Mouse (Mus musculus): ENCODE results near the gene Krtdap.
"Not testable (repeated sequence)": the region's sequence is repeated elsewhere in the genome, so short reads cannot be mapped to it uniquely, and the experiment has no call there.

Gene Krtdap

DNA sequence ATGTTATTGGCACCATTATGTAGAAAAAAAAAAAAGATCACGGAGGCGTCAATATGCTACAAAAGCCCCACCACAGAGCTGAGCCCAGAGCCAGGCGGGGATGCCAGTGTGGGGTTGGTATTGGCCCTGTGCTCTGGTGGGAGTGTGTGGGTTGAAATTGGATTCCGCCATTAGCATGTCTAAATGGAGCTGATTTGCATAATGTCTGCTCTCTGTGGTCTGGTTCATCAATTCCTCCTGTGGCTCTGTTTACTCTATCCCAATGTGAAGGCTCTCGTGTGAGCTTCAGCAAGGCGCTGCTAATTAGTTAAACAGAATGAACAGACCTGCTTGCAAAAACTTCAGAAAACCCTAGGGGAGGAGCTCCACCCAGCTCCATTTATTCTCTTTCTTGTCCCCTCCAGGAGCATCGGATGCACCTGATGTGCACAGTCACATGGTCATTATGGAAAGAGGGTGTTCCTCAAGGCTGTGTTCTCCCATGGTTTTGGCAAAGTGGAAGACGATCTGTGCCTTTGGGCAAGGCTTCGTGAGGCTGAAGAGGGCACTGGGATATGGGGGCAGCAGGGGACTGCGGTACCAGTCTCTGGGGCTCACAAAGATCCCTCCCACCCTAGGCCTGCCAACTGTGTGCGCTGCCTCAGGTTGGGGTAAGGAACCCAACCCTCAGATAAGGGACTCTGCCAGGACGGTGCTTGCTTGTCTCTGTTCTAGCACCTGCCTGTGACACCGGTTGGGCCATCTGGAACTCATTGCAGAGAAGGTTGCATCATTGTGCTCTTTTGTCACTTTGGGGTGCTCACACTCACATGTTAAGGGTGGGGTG, 1.8 kb upstream of the Krtdap start:
- no peak for DNase-seq (ENCODE audit: low spot score)

DNA sequence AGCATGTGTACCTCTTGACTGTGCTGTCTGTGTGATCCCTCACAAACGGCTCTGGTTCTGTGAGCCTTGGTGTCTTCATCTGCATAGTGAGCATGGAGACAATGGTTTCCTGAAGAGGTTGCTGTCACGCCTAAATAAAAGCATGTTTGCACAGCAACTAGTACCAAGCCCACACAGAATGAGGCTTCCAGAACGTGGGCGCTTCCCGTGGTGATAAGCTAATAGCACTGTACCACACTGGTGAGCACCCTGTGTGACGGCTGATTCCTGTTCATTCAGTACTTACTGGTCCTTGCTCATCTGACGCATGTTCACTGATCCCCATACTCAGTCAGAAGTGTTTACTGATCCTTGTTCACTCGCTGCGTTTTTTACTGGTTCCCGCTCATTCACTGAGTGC, 2.4 kb downstream of the Krtdap start:
- DNase-seq (ENCODE audit: low spot score) = no peak

DNA sequence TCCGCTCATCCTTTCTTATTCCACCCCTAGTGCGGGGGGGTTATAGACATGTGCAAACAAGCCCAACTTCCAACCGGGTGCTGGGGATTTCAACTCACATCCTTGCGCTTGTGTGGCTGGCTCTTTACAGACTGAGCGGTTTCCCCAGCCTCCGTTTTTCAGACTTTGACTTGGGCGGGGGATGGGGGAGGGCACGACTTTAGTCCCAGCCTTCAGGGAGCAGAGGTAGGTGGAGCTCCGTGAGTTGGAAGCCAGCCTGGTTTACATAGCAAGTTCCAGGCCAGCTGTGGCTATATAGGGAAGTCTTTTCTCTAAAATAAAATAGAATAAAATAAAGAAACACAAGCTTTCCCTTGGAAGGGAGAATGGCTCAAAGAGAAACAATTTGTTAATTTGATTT, 4.2 kb downstream of the Krtdap start:
- peak; percentile 49 for DNase-seq (ENCODE audit: low spot score)

DNA sequence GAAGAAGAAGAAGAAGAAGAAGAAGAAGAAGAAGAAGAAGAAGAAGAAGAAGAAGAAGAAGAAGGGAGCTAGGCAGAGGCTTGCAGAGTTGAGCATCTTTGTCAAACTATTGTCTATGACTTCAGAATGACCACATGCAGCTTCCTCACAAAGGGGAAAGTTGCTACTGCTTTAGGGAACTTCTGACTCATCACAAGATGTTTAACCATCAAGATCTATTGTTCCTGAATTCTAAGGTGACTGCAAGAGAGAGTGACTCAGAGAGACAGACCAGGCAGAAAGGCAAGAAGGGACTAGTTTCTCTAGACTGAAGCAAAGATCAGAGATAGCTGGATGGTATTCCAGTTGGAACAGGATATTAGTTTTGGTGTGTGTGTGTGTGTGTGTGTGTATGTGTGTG, 7.2 kb downstream of the Krtdap start:
- DNase-seq (ENCODE audit: low spot score) = no peak

DNA sequence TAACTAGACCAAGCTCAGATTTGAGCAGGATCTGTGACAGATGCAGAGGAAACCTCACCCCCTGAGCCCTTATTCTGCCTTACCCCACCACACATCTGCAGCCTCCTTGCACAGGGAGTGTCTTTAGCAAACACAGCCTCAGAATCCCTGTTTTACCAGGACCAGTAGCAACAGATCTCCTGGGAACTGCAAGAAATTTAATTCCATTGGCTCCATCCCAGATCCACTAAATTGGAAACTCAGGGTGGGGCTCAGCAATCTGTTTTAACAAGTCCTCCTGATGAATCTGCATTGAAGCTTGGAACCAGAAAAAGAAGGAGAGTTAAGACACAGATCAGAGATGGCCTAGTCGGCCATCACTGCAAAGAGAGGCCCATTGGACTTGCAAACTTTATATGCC, 9.1 kb downstream of the Krtdap start:
- no peak for DNase-seq (ENCODE audit: low spot score)

DNA sequence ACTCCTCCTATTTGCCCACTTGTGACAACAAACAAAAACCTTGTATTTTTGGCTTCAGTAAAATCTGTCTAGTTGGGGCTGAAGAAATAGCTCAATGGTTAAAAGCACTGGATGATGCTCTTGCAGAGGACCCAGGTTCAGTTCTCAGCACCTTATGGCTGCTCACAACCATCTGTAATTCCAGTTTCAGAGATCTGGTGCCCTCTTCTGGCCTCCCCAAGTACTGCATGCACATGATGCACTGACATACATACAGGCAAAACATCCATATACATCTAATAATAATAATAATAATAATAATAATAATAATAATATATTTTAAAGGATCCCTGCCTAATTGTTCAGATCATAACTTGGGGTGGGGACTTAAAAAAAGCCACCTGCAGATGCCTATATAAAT, 13.0 kb downstream of the Krtdap start:
- no peak for DNase-seq (ENCODE audit: low spot score)

DNA sequence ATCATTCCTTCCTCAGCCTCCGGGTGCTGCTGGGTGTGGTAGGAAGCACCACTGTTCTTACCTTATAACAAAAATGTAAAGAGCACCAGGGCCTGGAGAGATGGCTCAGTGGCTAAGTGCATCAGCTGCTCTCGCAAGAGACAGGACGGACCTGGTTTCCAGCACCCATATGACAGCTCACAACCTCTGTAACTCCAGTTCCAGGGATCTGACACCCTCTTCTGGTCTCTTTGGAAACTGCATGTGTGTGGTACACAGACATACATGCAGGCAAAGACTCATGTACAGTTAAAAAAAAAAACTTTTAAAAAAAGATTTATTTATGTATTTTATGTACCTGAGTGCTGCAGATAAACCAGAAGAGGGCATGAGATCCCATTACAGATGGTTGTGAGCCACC, 15.6 kb downstream of the Krtdap start:
- no peak for DNase-seq (ENCODE audit: low spot score)

DNA sequence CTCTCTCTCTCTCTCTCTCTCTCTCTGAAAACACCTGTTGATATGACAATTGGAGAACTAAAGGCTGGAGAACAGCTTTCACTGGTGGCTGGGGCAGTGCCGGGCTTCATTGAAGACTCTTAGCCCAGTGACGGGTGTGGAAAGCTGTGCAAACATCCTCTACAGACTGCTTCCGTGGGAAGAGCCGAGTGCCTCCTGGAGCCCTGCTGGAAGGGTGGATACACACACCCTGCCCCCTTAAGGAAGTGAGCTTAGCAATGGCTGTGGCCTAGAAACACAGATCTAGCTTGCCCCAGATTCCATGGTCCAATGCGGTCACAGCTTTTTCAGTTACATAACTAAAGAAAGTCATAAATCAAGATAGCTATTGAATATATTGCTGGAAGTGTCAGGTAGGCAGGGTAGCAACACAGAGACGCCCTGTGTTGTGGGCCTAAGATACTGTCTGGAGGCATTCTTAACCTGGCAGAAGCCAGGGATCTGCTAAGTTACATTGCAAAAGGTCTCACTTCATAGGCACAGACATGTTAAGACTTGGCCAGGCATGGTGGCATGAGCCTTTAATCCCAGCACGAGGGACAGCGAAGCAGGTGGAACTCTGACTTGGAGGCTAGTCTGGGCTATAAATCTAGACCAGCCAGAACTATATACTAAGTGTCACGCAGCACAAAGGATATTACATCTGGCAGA, 16.5 kb downstream of the Krtdap start:
- DNase-seq (ENCODE audit: low spot score) = no peak

DNA sequence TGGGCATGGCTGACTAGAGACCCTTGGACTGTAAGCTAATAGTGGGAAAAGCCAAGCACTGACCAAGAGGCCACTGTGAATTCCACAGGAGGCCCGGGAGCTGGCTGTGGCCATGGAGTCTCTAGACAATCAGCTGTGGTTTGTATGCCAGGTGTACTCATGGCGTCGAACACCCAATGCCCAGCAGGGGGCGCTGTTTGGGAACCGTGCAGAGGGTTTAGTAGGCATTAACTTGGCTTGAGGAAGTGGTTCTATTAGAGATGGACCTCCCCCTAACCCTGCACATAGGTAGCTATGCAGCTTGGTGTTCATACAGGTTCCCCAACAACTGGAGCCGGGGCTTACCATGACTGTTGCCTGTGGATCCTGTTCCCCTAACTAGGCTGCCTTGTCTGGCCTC, 18.2 kb downstream of the Krtdap start:
- DNase-seq (ENCODE audit: low spot score) = no peak

DNA sequence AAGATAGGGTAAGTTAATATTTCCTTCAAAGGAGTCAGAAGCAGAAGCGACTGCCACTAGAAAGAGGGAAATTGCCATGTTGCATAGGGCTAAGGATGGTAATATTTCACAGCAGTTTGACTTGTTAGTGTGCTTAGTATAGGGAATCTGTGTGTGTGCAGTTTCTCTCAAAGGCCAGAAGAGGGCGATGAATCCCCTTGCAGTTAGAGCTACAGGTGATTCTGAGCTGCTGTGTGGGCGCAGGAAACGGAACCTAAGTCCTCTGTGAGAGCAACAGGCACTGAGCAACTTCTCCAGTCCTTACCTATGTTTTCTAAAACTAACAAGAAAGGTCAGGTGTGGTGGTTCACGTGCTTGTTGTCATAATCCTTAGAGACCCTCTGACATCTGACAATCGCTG, 22.6 kb downstream of the Krtdap start:
- DNase-seq (ENCODE audit: low spot score) = no peak

DNA sequence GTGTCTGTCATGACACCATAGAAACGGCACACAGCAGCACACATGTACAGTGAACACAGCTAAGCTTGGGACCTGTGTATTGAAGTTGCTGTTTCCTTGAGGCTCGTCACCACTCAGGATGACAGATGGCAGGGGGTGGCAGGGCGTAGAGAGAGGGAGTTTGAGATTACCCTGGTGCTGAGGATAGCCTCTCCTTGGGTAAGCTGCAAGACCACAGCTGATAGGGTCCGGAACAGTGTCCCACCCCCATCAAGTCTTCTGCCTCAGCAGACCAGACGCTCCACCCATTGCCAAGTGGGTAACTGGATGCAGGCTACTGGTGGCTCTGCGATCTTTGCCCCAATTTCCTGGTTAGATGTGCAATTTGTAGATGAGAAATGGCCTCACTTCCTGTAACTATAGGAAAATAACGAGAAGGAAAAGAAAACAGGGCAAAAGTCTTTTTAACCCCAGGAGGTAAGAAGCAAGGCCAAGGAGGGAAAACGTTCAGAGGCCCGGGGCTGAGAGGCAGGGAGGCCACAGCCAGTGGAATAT, 24.1 kb downstream of the Krtdap start:
- DNase-seq (ENCODE audit: low spot score) = no peak

DNA sequence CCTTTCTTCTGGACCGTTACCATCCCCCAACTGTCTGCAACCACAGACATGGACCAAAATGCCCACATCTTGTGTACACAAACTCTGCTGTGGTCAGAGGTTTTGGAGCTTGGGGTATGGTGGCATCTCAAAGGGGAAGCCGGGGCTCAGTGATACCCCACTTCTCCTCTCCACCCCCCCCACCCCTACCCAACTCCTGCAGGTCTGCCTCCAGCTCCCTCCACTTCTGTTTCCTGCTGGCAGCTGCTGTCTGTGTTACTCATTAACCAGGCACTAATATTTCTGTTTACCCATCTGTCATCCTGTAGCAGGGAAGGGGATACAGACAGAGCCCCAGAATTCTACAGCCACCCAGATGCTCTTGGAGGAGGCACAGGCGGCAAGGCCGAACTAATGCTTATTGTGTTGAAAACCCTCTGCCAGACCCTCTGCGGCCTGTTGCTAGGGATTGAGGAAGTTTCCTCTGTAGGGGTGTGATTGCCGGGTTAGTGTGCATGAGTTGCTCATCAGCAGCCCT, 24.7 kb downstream of the Krtdap start:
- peak; percentile 64 for DNase-seq (ENCODE audit: low spot score)

DNA sequence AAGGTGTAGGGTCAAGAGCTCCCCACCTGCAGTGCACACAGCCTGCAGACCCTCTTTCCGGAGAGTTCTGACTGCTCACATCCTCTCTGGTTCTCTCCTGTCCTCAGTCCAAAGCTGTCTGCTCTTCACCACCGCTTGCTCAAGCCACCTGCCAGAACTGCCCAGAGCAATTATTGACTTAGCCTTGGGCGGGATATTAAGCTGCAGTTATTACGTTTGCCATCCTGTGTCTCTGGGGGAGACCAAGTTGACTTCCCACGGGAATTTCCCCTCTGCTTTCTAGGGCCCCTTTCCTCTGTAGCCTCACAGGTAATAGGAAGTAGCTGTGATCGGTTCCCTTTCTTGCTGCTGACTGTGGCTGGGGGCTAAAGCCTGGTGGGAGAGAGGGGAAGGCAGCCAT, 32.4 kb downstream of the Krtdap start:
- DNase-seq (ENCODE audit: low spot score) = no peak

DNA sequence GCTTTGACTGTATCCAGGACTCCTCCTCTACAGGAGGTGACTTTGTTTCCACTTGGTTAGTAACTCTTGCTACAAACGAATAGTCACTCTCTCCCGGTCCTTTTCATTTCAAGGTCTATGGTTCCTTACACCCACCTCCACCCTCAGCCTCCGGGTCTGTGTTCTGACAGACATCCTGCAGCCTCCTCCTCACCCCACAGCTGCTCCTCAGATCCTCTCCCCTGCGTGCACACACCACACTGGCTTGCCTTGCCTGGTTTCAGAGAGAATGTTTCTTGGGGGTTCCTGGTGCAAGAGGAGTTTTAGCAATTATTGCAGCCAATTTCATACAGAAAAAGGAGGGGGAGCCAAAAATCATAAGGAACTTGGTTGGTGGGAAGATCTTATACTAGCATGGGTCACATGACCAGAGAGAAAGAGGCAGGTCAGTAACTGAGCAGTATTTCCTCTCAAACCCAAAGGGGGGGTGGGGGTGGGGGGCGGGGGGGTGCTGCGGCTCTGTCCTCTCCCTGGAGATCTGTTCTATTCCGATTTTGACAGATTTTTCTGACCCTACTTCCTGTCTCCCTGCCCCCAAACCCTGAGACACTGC, 33.3 kb downstream of the Krtdap start:
- no peak for DNase-seq (ENCODE audit: low spot score)

DNA sequence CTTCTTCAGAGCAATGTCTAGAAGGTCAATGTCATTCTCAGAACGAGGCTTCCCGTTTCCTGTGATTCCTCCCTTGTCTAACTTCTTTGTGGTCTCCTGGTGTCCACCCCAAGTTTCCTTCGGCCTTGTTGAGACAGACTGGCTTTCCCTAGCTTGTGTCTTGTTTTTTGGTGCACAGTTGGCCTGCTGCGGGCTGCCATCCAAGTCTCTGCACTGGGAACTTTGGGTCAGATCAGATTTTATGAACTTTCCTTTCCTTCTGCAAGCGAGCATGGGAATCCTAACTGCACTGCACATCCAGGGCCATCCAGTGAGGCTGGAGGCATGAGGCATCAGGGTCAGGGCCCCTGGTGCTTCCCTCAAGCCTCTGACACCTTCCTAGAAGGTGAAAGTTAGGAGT, 33.8 kb downstream of the Krtdap start:
- no peak for DNase-seq (ENCODE audit: low spot score)

DNA sequence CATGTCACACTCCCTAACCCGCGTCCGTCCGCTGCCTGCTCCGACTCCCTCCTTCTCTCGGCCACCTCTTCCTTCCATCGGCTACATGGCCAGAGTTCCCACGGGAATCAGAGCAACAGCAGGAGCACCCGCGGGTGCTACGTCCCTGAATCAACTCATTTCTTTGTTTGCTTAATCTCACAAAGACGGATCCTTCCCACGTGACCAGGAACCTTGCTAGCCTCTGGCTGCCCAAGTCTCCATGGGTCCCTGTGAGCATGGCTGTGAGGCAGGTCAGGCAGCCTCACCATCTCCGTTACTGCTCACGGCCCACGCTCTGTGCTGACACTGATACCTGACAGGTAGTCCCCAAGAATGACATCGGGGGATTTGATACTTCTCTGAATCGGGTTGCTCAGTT, 36.0 kb downstream of the Krtdap start, which contains the start of gene Ffar2:
Gene Ffar2, minus strand, starts transcription at position 101 of the 400 bp plus-strand sequence.
- DNase-seq (ENCODE audit: low spot score) = no peak

DNA sequence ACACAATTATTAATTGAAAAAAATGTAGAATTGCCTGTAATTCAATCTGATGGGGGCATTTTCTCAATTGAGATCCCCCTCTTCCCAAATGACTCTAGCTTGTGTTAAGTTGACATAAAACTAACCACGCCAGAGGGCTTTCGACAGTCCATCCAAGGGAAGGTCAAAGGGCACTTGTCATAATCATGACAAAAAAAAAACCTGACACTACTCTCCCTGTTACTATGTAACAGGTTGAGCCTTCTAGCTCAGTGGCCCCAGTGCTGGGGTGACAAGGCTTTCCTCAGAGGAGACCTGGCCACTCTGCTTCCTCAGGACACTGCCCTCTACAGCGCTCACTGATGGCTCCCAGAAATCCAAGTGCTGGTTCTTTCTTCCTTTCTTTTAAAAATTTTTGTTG, 36.6 kb downstream of the Krtdap start:
- peak; percentile 56 for DNase-seq (ENCODE audit: low spot score)

DNA sequence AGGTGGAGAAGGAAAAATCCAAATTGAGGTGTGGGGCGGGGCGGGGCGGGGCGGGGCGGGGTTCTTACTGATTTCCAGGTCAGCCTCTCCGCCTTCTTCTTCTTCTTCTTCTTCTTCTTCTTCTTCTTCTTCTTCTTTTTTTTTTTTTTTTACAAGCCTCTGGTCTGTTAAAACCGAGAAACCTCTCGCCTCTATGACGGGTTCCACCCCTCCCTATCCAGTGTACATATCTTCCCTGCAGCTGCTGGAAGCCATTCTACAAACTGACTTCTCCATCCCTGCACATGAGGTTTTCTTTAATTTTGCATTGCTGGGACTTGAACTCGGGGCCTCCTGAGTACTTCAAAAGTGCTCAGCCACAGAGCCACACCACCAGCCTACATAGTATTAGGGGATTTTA, 39.0 kb downstream of the Krtdap start:
- no peak for DNase-seq (ENCODE audit: low spot score)

DNA sequence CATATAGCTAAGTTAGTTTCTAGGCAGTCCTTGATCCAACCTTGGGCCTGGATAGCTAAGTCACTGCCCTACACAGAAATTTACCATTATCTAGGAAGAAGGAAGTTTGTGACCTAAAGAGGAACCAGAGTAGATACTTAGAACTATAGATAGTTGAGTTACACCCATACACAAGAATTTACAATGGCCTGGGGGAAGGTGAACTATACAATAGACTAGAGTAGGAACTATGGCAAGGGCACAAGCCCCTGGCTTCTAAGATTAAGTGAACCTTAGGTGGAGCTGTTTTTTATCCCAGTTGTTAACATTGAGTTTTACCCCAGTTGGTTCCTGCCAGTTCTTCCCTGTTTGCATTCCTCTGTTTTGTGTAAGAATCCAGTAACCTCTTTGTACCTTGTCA, 41.2 kb downstream of the Krtdap start:
- DNase-seq (ENCODE audit: low spot score) = not testable (repeated sequence)

DNA sequence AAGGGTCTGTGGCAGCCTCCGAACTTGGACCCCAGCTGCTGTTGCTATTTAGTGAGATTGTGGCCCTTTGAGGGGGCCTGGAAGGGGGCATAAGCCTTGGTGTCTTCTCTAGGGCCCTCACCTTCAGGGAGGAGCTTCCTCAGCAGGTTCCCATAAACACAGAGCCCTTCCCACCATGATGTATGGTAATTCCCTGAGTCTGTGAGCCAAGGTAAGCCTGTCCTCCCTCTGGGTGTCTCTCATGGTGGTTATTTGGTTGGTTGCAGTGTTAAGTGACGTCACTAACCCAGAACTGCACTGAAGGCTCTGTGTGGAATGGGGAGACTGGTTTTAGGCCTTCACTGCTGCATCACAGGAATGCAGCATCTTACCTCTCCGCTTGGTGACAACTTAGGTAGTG, 41.7 kb downstream of the Krtdap start:
- no peak for DNase-seq (ENCODE audit: low spot score)

DNA sequence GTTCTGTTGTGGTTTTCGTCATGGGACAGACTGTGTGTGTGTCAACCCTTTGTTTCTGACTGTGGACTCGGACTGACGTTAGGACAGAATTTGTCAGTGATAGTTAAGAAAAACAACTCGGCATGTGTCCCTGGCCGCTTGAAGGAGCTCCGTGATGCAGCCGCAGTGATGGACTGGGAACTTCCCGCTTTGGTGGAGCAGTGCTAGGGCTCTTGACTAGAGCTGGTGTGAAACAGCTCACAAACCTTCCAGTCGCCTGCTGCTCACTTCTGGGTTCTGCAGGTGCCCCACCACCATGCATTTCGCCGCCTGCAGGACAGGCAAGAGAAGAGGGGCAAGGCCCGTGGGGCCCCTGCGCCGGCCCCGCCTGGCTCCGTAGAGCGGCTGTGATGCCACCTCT, 44.6 kb downstream of the Krtdap start:
- DNase-seq (ENCODE audit: low spot score) = no peak

DNA sequence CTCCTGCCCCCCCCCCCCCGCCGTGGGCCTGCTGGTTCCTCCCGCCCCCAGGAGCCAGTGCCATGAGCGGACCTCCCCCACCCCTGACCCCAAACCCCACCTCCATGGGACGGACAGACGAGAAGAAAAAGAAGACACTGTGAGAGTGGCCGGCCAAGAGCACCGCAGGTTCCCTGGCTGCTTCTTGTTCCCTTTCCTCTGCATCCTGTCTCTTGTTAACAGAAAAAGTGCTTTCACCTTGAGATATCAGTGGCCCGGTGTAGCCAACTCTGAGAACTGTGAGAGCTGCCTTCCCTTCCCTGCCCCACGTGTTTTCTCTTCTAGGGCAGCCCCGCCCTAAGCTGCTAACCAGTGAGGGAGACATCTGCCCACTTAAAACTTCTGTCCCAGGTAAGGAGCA, 45.0 kb downstream of the Krtdap start:
- not testable (repeated sequence) for DNase-seq (ENCODE audit: low spot score)

DNA sequence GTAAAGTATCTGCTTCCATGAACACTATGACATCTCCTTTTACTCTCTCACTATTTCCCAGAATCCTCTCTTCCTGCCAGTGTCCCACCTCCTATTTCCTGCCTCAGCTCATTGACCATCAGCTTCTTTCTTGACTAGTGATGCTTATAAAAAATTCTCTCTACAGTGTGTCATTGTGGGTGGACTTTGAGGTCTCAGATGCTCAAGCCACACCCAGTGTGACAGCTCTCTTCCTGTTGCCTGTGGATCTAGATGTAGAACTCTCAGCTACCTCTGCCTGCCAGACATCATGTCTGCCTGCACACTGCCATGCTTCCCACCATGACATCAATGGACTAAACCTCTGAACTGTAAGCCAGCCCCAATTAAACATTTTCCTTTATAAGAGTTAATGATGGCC, 49.6 kb downstream of the Krtdap start:
- no peak for DNase-seq (ENCODE audit: low spot score)

All from yolk sac, embryonic 10.5 days (tissue).